Comparison of ENCODE assay signal across 8 mouse cellular contexts in the genomic region with DNA sequence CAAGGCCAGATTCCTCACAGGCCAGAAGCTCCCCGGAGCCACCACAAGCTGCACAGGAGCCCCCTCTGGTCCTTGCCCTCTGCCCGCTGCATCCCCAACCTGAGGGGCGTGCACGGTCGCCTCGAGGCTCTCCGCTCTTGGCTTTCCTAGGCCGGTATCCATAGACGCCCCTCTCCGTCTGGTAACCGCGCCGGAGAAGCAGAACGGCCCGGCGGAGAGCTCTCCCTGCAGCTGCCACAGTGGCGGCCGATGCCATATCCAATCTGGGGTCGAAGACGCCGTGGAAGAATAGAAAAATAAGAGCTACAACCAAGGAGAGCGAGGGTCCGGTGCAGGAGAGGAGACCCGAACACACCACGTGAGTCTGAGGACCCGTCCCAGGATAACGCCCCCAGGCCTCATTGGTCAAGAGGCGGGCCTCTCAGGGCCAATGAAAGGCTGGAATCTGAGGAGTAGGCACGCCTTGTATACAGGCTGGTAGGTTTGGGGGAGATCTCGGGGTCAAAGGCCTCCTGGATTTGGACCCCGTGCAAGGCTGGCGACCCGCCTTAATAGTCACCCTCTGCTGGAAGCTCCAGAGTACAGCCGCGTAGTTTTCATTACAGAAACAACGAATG. TPM values are rescaled to one million over a fixed set of nuclear protein-coding genes. Genes with fewer than 3 reads are reported as not detected.
DNase-seq lines count a peak whose midpoint lies in the region; ATAC-seq and TF ChIP-seq lines count a peak whose summit lies in the region.

TSS of gene Dhtkd1 (minus strand) at position 377 of the 617 bp plus-strand sequence.

- no peaks in the 10 kb centered on the region for H3K27me3 ChIP-seq in neural tube, embryonic 14.5 days (ENCODE audit: control insufficient read depth, insufficient read depth, low read length)

- H3K4me3 ChIP-seq in layer of hippocampus, adult 2 months, result peak within 1 kb of the TSS; percentile 76
- peak within 1 kb of the TSS; percentile 56 for H3K4me3 ChIP-seq in neural tube, embryonic 14.5 days (ENCODE audit: low read depth, low read length)

- H3K4me2 ChIP-seq in neural tube, embryonic 14.5 days (ENCODE audit: low read depth, low read length), result peak within 1 kb of the TSS; percentile 75

- peak; percentile 93 for DNase-seq in R1 (ENCODE audit: low read depth, low spot score)
- peak; percentile 66 to 74 for DNase-seq in cerebellum, postnatal 14 days
- DNase-seq in frontal cortex, adult 2 months (ENCODE audit: extremely low spot score in 1 of 2, low spot score in 1 of 2), result peak; percentile 57 to 72
- DNase-seq in layer of hippocampus, adult 2 months (ENCODE audit: low spot score in 2 of 2), result peak; percentile 66 to 72
- DNase-seq in lung, adult 18-20 months, result peak; percentile 64 to 66
- peak; percentile 79 for DNase-seq in testis, postnatal 14 days (ENCODE audit: low spot score)

- H3K9ac ChIP-seq in neural tube, embryonic 14.5 days (replicated peaks; ENCODE audit: low read depth, low read length), result peak within 1 kb of the TSS; percentile 69

- WGBS in neural tube, embryonic 14.5 days, result 1% methylated on average over 36 of the region's 36 CpGs

- peak within 1 kb of the TSS; percentile 86 for H3K27ac ChIP-seq in layer of hippocampus, adult 2 months
- H3K27ac ChIP-seq in neural tube, embryonic 14.5 days (ENCODE audit: low read depth, low read length), result no peak within 1 kb of the TSS

- H3K4me1 ChIP-seq in neural tube, embryonic 14.5 days (ENCODE audit: control insufficient read depth, insufficient read depth, low read length), result no peaks in the 10 kb centered on the region

- ATAC-seq in hematopoietic stem cell, adult 5-6 weeks (replicated peaks in 1 of 2; ENCODE audit: insufficient read depth in 1 of 2, low FRiP score in 2 of 2, low TSS enrichment in 1 of 2, low read depth in 1 of 2, poor library complexity in 2 of 2, severe bottlenecking in 2 of 2), result peak; percentile 86 to 89
- peak; percentile 96 for ATAC-seq in neural tube, embryonic 14.5 days (ENCODE audit: low read depth)

- H3K36me3 ChIP-seq in neural tube, embryonic 14.5 days (ENCODE audit: control insufficient read depth, insufficient read depth, low read length), result no peaks in the 10 kb centered on the region

- no peaks in the 10 kb centered on the region for H3K9me3 ChIP-seq in neural tube, embryonic 14.5 days (ENCODE audit: control insufficient read depth, low read length)

- TF ChIP-seq CTCF in layer of hippocampus, adult 2 months (conservative IDR thresholded peaks at IDR 0.05), result peak; percentile 64

RNA-seq across cellular contexts. Expression of gene Dhtkd1, which starts in this region (rescaled TPM):
- polyA plus RNA-seq in frontal cortex, adult 2 months (2012; rRNA removed), result 12.7 and 12.8 TPM in 2 replicates
- total RNA-seq in hematopoietic stem cell, adult 5-6 weeks (2017), result 0.69 and 0.89 TPM in 2 replicates
- 10 to 100 TPM in 1 of 2 experiments, 1 to 10 TPM in 1; 7.9 to 12.2 TPM for total RNA-seq in layer of hippocampus, adult 2 months (2021)
- polyA plus RNA-seq in neural tube, embryonic 14.5 days (2014; fragmentation: Nextera tagmentation; extraction: Ambion mirVana), result 7.7 and 10.1 TPM in 2 replicates

Comparison
In these comparisons a context has a peak if more than half of its experiments do, and no peak if none do; other contexts are left out.
1. Peak in ATAC-seq in hematopoietic stem cell, adult 5-6 weeks; RNA of the gene not detected or under 1 TPM.